Mouse (Mus musculus) liver, adult 2 months (tissue): ENCODE measurements at regions not wholly inside any gene's neighbourhood (a gene's known extent, or its start where the extent isn't known, plus 50 kb on each side); places are given as distances from the start of the nearest gene placed in this dataset.

Experiments used
- DNase-seq: peaks from one replicate; pipeline ENCODE4 v3.0.0-alpha.2; 2011; ENCODE audit warnings: low read depth, low spot score; ENCODE audit errors: extremely low read depth
- H3K27ac ChIP-seq: fragments of 200-500 bp; replicated peaks from 2 replicates; pipeline ENCODE4 v1.5.1; 2012; ENCODE audit warnings: low read depth, mild to moderate bottlenecking, control low read depth, inconsistent platforms, low read length; ENCODE audit not compliant: insufficient read depth
- H3K27me3 ChIP-seq: fragments of 200-500 bp; 2 replicates; pipeline ENCODE4 v1.6.1; 2012; ENCODE audit warnings: mild to moderate bottlenecking, moderate library complexity, low read length, inconsistent platforms; ENCODE audit not compliant: control insufficient read depth, insufficient read depth
- H3K36me3 ChIP-seq: fragments of 200-500 bp; 2 replicates; pipeline ENCODE4 v1.6.1; 2012; ENCODE audit warnings: low read length, inconsistent platforms; ENCODE audit not compliant: control insufficient read depth, insufficient read depth
- H3K4me1 ChIP-seq: fragments of 200-500 bp; 2 replicates; pipeline ENCODE4 v1.6.1; 2011; ENCODE audit warnings: low read length; ENCODE audit not compliant: control insufficient read depth, insufficient read depth
- H3K4me3 ChIP-seq: fragments of 200-500 bp; 2 replicates; pipeline ENCODE4 v1.5.1; 2011; ENCODE audit warnings: low read depth, mild to moderate bottlenecking, control low read depth, low read length, moderate library complexity; ENCODE audit not compliant: insufficient read depth
- H3K79me2 ChIP-seq: fragments of 200-500 bp; 2 replicates; pipeline ENCODE4 v1.6.1; 2012; ENCODE audit warnings: inconsistent platforms, mild to moderate bottlenecking, low read length, moderate library complexity; ENCODE audit not compliant: control insufficient read depth, insufficient read depth
- H3K9ac ChIP-seq: fragments of 200-500 bp; 2 replicates; pipeline ENCODE4 v1.6.1; 2012; ENCODE audit warnings: low read depth, mild to moderate bottlenecking, control low read depth, inconsistent platforms, low read length
- CTCF ChIP-seq: fragments of 200-500 bp; IDR thresholded peaks from 2 replicates; pipeline ENCODE4 v1.5.1; 2011; ENCODE audit warnings: low read depth, low read length, control low read depth
- POLR2A ChIP-seq: fragments of 200-500 bp; IDR thresholded peaks from 2 replicates; pipeline ENCODE4 v1.6.1; 2011; ENCODE audit warnings: low read length, control low read depth; ENCODE audit not compliant: insufficient read depth; ENCODE audit errors: extremely low read depth
- WGBS: fragments of 180-500 bp; shearing (Covaris S2); methylation state at CpG from one replicate; pipeline ENCODE4 v1.1.7; 2018; 5-methylcytosine and 5-hydroxymethylcytosine counted together

GRCm38 (mm10) chr2:169412361-169412760, 175.2 kb downstream of the Gm11011 start:
- no peaks in the 10 kb centered on the region for H3K4me1 ChIP-seq

GRCm38 (mm10) chr2:169410080-169410479, 177.5 kb downstream of the Gm11011 start:
- Histone ChIP-seq H3K4me1 (no peaks in the 10 kb centered on the region), H3K27ac (no peak overlapping the region), H3K4me3 (no peak overlapping the region), H3K79me2 (no peaks in the 10 kb centered on the region), H3K9ac (no peak overlapping the region), H3K36me3 (no peaks in the 10 kb centered on the region), H3K27me3 (no peaks in the 10 kb centered on the region)
- DNase-seq, result no peak
- no peak for TF ChIP-seq CTCF
- no peak for TF ChIP-seq POLR2A
- 66% methylated on average over 3 of the region's 3 CpGs for WGBS

More at GRCm38 (mm10) chr2:169412361-169412760, 175.2 kb downstream of the Gm11011 start:
- H3K79me2 ChIP-seq, result no peaks in the 10 kb centered on the region
- H3K4me3 ChIP-seq, result no peak overlapping the region
- TF ChIP-seq CTCF (no peak), POLR2A (no peak)
- WGBS, result 84% methylated on average over 6 of the region's 6 CpGs
- no peaks in the 10 kb centered on the region for H3K36me3 ChIP-seq
- no peak overlapping the region for H3K9ac ChIP-seq
- DNase-seq, result no peak
- H3K27me3 ChIP-seq, result no peaks in the 10 kb centered on the region
- H3K27ac ChIP-seq, result no peak overlapping the region

- H3K4me3 ChIP-seq, result no peak overlapping the region
- no peaks in the 10 kb centered on the region for H3K27me3 ChIP-seq
- TF ChIP-seq CTCF, result no peak
- TF ChIP-seq POLR2A, result no peak
- WGBS, result 52% methylated on average over 6 of the region's 6 CpGs
- no peaks in the 10 kb centered on the region for H3K79me2 ChIP-seq
- no peaks in the 10 kb centered on the region for H3K36me3 ChIP-seq
- no peak overlapping the region for H3K9ac ChIP-seq
- no peaks in the 10 kb centered on the region for H3K4me1 ChIP-seq
- no peak overlapping the region for H3K27ac ChIP-seq
- DNase-seq, result no peak
Measured at GRCm38 (mm10) chr2:169404908-169405690, 182.4 kb downstream of the Gm11011 start.

GRCm38 (mm10) chr2:169397758-169398157, 189.8 kb downstream of the Gm11011 start:
- no peak overlapping the region for H3K9ac ChIP-seq
- no peak for DNase-seq
- 91% methylated on average over 6 of the region's 6 CpGs for WGBS
- H3K27ac ChIP-seq, result no peak overlapping the region
- no peaks in the 10 kb centered on the region for H3K79me2 ChIP-seq
- no peaks in the 10 kb centered on the region for H3K27me3 ChIP-seq
- TF ChIP-seq POLR2A (no peak), CTCF (no peak)
- no peak overlapping the region for H3K4me3 ChIP-seq
- H3K36me3 ChIP-seq, result no peaks in the 10 kb centered on the region
- peaks cover 5% of the 10 kb centered on the region for H3K4me1 ChIP-seq

GRCm38 (mm10) chr2:169397013-169397412, 190.5 kb downstream of the Gm11011 start:
- Histone ChIP-seq H3K4me1 (peaks cover 5% of the 10 kb centered on the region), H3K4me3 (no peak overlapping the region), H3K9ac (no peak overlapping the region), H3K79me2 (no peaks in the 10 kb centered on the region), H3K27me3 (no peaks in the 10 kb centered on the region), H3K36me3 (no peaks in the 10 kb centered on the region), H3K27ac (peak overlapping the region; percentile 56)
- DNase-seq, result peak; percentile 91
- 38% methylated on average over 4 of the region's 4 CpGs for whole genome bisulfite sequencing
- TF ChIP-seq POLR2A, result no peak
- no peak for TF ChIP-seq CTCF

GRCm38 (mm10) chr2:169396294-169396693, 191.3 kb downstream of the Gm11011 start:
- H3K4me1 ChIP-seq, result peaks cover 5% of the 10 kb centered on the region
- no peaks in the 10 kb centered on the region for H3K79me2 ChIP-seq
- no peaks in the 10 kb centered on the region for H3K27me3 ChIP-seq
- WGBS, result 88% methylated on average over 4 of the region's 4 CpGs
- H3K36me3 ChIP-seq, result no peaks in the 10 kb centered on the region
- no peak for DNase-seq
- TF ChIP-seq CTCF, result no peak
- no peak for TF ChIP-seq POLR2A
- no peak overlapping the region for H3K4me3 ChIP-seq
- no peak overlapping the region for H3K9ac ChIP-seq
- no peak overlapping the region for H3K27ac ChIP-seq
